Comparison of ENCODE assay signal across 20 mouse cellular contexts in the genomic region with DNA sequence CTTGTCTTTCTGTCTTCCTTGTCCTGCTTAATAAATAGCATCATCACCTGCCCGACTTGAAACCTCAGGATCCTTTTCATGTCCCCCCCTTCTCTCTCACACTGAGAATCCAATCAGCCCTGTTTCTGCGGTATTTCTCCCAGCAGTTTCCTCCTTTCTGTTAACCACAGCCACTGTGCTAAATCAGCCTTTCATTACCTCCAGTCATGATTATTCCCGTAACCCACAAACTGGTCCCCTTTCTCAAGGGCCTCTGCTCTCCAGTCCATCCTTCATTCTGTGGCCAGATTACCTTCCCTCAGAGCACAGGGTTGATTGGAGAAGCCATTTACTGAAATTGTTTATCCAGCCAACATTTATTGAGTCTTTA. TPM values are rescaled to one million over a fixed set of nuclear protein-coding genes. Genes with fewer than 3 reads are reported as not detected.
DNase-seq lines count a peak whose midpoint lies in the region; ATAC-seq lines count a peak whose summit lies in the region.
"Had no signal": no experiment of that assay in that cellular context is flagged by ENCODE, and none has a peak within 500 bp of the region (broad histone marks: within the 10 kb centered on the region; RNA-seq: fewer than 3 reads in every experiment).

A gene (minus strand): TSS at position 269 of the 370 bp plus-strand sequence.

- intact Hi-C loops in heart, postnatal 36 days (cut with DNase I): no loop called here
- intact Hi-C loops in left cerebral cortex, postnatal 14 days (cut with DNase I): no loop called here

- WGBS in heart, embryonic 11.5 days (ENCODE audit: insufficient replicate concordance): 52% methylated on average over 3 of the region's 3 CpGs
- WGBS in lung, embryonic 16.5 days: 55% methylated on average over 3 of the region's 3 CpGs
- WGBS in heart, embryonic 16.5 days: 53% methylated on average over 3 of the region's 3 CpGs

- DNase-seq in heart, postnatal 36 days: no peak
- no peak for DNase-seq in lung, postnatal 10 days
- no peak for DNase-seq in left cerebral cortex, postnatal 14 days (ENCODE audit: low spot score in 2 of 2)
- DNase-seq in right cerebral cortex, adult 2 months (ENCODE audit: low spot score in 2 of 2): no peak
- DNase-seq: cerebellum, adult 18-20 months; kidney, postnatal 14 days; right cerebral cortex, postnatal 14 days had no signal

- 0 out of 2 replicates have a peak within 1 kb of the TSS, but pooled peaks have one; percentile 3 for H3K4me2 ChIP-seq in heart, embryonic 11.5 days
- no peak within 1 kb of the TSS for H3K4me2 ChIP-seq in lung, embryonic 16.5 days (ENCODE audit: low read depth, low read length)
- peak within 1 kb of the TSS; percentile 43 for H3K4me2 ChIP-seq in heart, embryonic 16.5 days (ENCODE audit: low read depth, low read length)
- H3K4me2 ChIP-seq: midbrain, embryonic 15.5 days; stomach, embryonic 15.5 days had no signal

- H3K36me3 ChIP-seq in heart, embryonic 11.5 days (ENCODE audit: control insufficient read depth, insufficient read depth, low read length): no peaks in the 10 kb centered on the region
- no peaks in the 10 kb centered on the region for H3K36me3 ChIP-seq in lung, embryonic 16.5 days (ENCODE audit: control insufficient read depth, insufficient read depth, low read length)
- no peaks in the 10 kb centered on the region for H3K36me3 ChIP-seq in heart, embryonic 16.5 days (ENCODE audit: control insufficient read depth, insufficient read depth)
- H3K36me3 ChIP-seq in megakaryocyte, embryonic 14.5 days (replicated peaks; ENCODE audit: low read length): peaks cover 18% of the 10 kb centered on the region
- H3K36me3 ChIP-seq: forebrain, embryonic 10.5 days; midbrain, embryonic 15.5 days; stomach, embryonic 15.5 days had no signal

- no peaks in the 10 kb centered on the region for H3K4me1 ChIP-seq in heart, embryonic 11.5 days (ENCODE audit: control insufficient read depth, insufficient read depth, low read length)
- H3K4me1 ChIP-seq in lung, embryonic 16.5 days (replicated peaks; ENCODE audit: control insufficient read depth, insufficient read depth, low read length): 0 out of 2 replicates have a peak, but pooled peaks cover 5% of the 10 kb centered on the region
- H3K4me1 ChIP-seq in heart, embryonic 16.5 days (ENCODE audit: control insufficient read depth, insufficient read depth, low read length): no peaks in the 10 kb centered on the region
- H3K4me1 ChIP-seq in megakaryocyte, embryonic 14.5 days: peaks cover 40% of the 10 kb centered on the region
- H3K4me1 ChIP-seq: midbrain, embryonic 15.5 days; stomach, embryonic 15.5 days had no signal

- H3K4me3 ChIP-seq in heart, embryonic 11.5 days (ENCODE audit: low read depth, low read length): no peak within 1 kb of the TSS
- H3K4me3 ChIP-seq in lung, embryonic 16.5 days (ENCODE audit: low read length): peak within 1 kb of the TSS; percentile 18; the same call in 1 of the 2 replicates
- peak within 1 kb of the TSS; percentile 39 for H3K4me3 ChIP-seq in heart, embryonic 16.5 days (ENCODE audit: low read length)
- H3K4me3 ChIP-seq in megakaryocyte, embryonic 14.5 days (replicated peaks): peak within 1 kb of the TSS; percentile 88
- H3K4me3 ChIP-seq: forebrain, embryonic 10.5 days; midbrain, embryonic 15.5 days; stomach, embryonic 15.5 days had no signal

- no peaks in the 10 kb centered on the region; the same call in 1 of the 2 replicates for H3K27me3 ChIP-seq in heart, embryonic 11.5 days (ENCODE audit: control insufficient read depth, insufficient read depth, low read length)
- no peaks in the 10 kb centered on the region for H3K27me3 ChIP-seq in lung, embryonic 16.5 days (ENCODE audit: control insufficient read depth, insufficient read depth, low read depth, low read length)
- H3K27me3 ChIP-seq in heart, embryonic 16.5 days (ENCODE audit: control insufficient read depth, insufficient read depth, low read length): no peaks in the 10 kb centered on the region; the same call in 1 of the 2 replicates
- peaks cover 35% of the 10 kb centered on the region for H3K27me3 ChIP-seq in megakaryocyte, embryonic 14.5 days (replicated peaks)
- H3K27me3 ChIP-seq: midbrain, embryonic 15.5 days; stomach, embryonic 15.5 days had no signal

- H3K27ac ChIP-seq in heart, embryonic 11.5 days (ENCODE audit: low read depth, low read length): no peak within 1 kb of the TSS
- no peak within 1 kb of the TSS for H3K27ac ChIP-seq in lung, embryonic 16.5 days (ENCODE audit: low read length)
- peak within 1 kb of the TSS; percentile 31; the same call in 1 of the 2 replicates for H3K27ac ChIP-seq in heart, embryonic 16.5 days (ENCODE audit: low read length)
- H3K27ac ChIP-seq: forebrain, embryonic 10.5 days; midbrain, embryonic 15.5 days; stomach, embryonic 15.5 days had no signal

- H3K9ac ChIP-seq in heart, embryonic 11.5 days (ENCODE audit: low read depth, low read length): no peak within 1 kb of the TSS
- H3K9ac ChIP-seq in lung, embryonic 16.5 days (ENCODE audit: low read length): 0 out of 2 replicates have a peak within 1 kb of the TSS, but pooled peaks have one; percentile 20
- peak within 1 kb of the TSS; percentile 29; the same call in 1 of the 2 replicates for H3K9ac ChIP-seq in heart, embryonic 16.5 days (ENCODE audit: low read length)
- H3K9ac ChIP-seq: midbrain, embryonic 15.5 days; stomach, embryonic 15.5 days had no signal

- no peak for ATAC-seq in heart, embryonic 11.5 days (replicated peaks; ENCODE audit: insufficient number of reproducible peaks, low FRiP score, low TSS enrichment)
- ATAC-seq in lung, embryonic 16.5 days (ENCODE audit: low read depth): no peak
- ATAC-seq in heart, embryonic 16.5 days (replicated peaks; ENCODE audit: extremely low read depth, insufficient read depth, low FRiP score): no peak
- ATAC-seq: hindbrain, embryonic 16.5 days; midbrain, embryonic 15.5 days had no signal

- H3K9me3 ChIP-seq in heart, embryonic 11.5 days (replicated peaks; ENCODE audit: control insufficient read depth, low read length): no peaks in the 10 kb centered on the region
- H3K9me3 ChIP-seq in lung, embryonic 16.5 days (ENCODE audit: control insufficient read depth, low read length): no peaks in the 10 kb centered on the region
- H3K9me3 ChIP-seq in heart, embryonic 16.5 days (replicated peaks; ENCODE audit: control insufficient read depth, low read length): no peaks in the 10 kb centered on the region
- no peaks in the 10 kb centered on the region for H3K9me3 ChIP-seq in megakaryocyte, embryonic 14.5 days
- H3K9me3 ChIP-seq: forebrain, embryonic 10.5 days; midbrain, embryonic 15.5 days; stomach, embryonic 15.5 days had no signal

RNA-seq across cellular contexts. Expression of the gene that starts here (rescaled TPM):
- not detected in 2 replicates for polyA plus RNA-seq in heart, embryonic 11.5 days (2014; fragmentation: Nextera tagmentation; extraction: Ambion mirVana)
- not detected for total RNA-seq in heart, postnatal 36 days (2021)
- polyA plus RNA-seq in lung, embryonic 16.5 days (2015; fragmentation: Nextera tagmentation; extraction: Ambion mirVana): not detected in 2 replicates
- not detected in 2 replicates for polyA plus RNA-seq in heart, embryonic 16.5 days (2015; fragmentation: Nextera tagmentation; extraction: Ambion mirVana)
- polyA plus RNA-seq in megakaryocyte, embryonic 14.5 days (2012; ENCODE audit: insufficient read depth, low replicate concordance): 0.11 TPM in 1 of 2 replicates, not detected in the other
- total RNA-seq in left cerebral cortex, postnatal 14 days (2021): not detected
- total RNA-seq: adrenal gland, postnatal 14 days; gastrocnemius, adult 18-20 months had no signal
- polyA plus RNA-seq: C2C12; forebrain, embryonic 10.5 days; hindbrain, embryonic 16.5 days; limb, embryonic 14.5 days; midbrain, embryonic 15.5 days; neural tube, embryonic 14.5 days; stomach, embryonic 15.5 days had no signal
